Mouse (Mus musculus) monocyte, adult 2 months (primary cell): ENCODE measurements around the gene Hist1h1b.

Experiments
- DNase-seq, 2 experiments: peaks; one replicate each; pipeline ENCODE4 v3.0.0; 2022; ENCODE audit warnings: low spot score in 2 of 2, low read depth in 1 of 2

The Hist1h1b gene

DNA sequence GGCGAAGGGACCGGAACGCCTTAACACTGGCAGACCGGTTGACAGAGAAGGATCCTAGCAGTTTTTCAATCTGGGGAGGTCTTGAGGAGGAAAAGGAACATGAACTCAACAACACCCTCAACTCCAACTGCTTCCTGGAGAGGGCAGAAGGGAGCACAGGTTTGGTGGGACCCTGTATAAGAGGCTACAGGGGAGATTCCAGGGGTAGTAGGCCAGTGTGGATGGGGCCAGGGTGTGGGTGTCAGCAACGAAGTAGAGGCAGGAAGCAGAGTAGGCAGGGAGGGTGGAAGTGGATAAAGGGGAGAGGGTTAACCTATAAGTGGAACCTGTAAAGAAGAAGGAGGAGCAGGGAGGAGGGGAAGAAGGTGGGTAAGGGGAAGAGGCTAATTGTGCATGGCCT lies 47.0 kb downstream of the Hist1h1b start:
- DNase-seq: no peak
